Mouse (Mus musculus) ES-E14 (cell line): ENCODE measurements around the gene Dennd5a. TPM values are rescaled to one million over a fixed set of nuclear protein-coding genes. Genes with fewer than 3 reads are reported as not detected.

ENCODE experiments used
- DNase-seq: peaks from one replicate; pipeline ENCODE4 v3.0.0-alpha.2; 2013; ENCODE audit warnings: low read depth, low spot score
- H3K27ac ChIP-seq: 2 replicates; pipeline ENCODE4 v1.5.1; 2012; ENCODE audit warnings: low read depth, mild to moderate bottlenecking, low read length, moderate library complexity, mixed read lengths; ENCODE audit not compliant: poor library complexity, insufficient read depth, severe bottlenecking
- H3K36me3 ChIP-seq: 2 replicates; pipeline ENCODE4 v1.6.1; 2012; ENCODE audit warnings: mild to moderate bottlenecking, low read length, moderate library complexity, mixed read lengths; ENCODE audit not compliant: control insufficient read depth, poor library complexity, insufficient read depth, severe bottlenecking
- H3K4me1 ChIP-seq, 2 experiments: fragments of 150-350 bp in 1 of 2; sonication (generic) in 1 of 2; 2 replicates each; pipeline ENCODE4 v1.6.1; 2012; ENCODE audit warnings: low read length in 2 of 2, mild to moderate bottlenecking in 1 of 2, mixed read lengths in 1 of 2; ENCODE audit not compliant: control insufficient read depth in 2 of 2, insufficient read depth in 2 of 2, poor library complexity in 1 of 2
- H3K4me3 ChIP-seq, 2 experiments: fragments of 150-350 bp in 1 of 2; sonication (generic) in 1 of 2; 2 replicates each; pipeline ENCODE4 v1.5.1; 2012; ENCODE audit warnings: low read length in 2 of 2, low read depth in 1 of 2, mild to moderate bottlenecking in 1 of 2, mixed read lengths in 1 of 2; ENCODE audit not compliant: insufficient read depth in 1 of 2, poor library complexity in 1 of 2, severe bottlenecking in 1 of 2
- H3K9ac ChIP-seq: 2 replicates; pipeline ENCODE4 v1.6.1; 2012; ENCODE audit warnings: low read depth, mild to moderate bottlenecking, low read length, mixed read lengths; ENCODE audit not compliant: poor library complexity, insufficient read depth, severe bottlenecking
- H3K9me3 ChIP-seq: fragments of 150-350 bp; sonication (generic); 2 replicates; pipeline ENCODE4 v1.6.1; 2012; ENCODE audit warnings: low read depth, mild to moderate bottlenecking, low read length; ENCODE audit not compliant: control insufficient read depth, insufficient read depth
- CHD2 ChIP-seq: IDR thresholded peaks from 2 replicates; pipeline ENCODE4 v1.6.1; 2014; ENCODE audit warnings: mild to moderate bottlenecking, low read depth, low read length, inconsistent platforms
- HCFC1 ChIP-seq: IDR thresholded peaks from 2 replicates; pipeline ENCODE4 v1.6.1; 2012; ENCODE audit warnings: low read length, inconsistent platforms, borderline replicate concordance; ENCODE audit not compliant: insufficient read depth
- MAFK ChIP-seq: IDR thresholded peaks from 2 replicates; pipeline ENCODE4 v1.6.1; 2014; ENCODE audit warnings: mild to moderate bottlenecking, low read depth, low read length, inconsistent platforms; ENCODE audit not compliant: insufficient read depth
- ZC3H11A ChIP-seq: IDR thresholded peaks from 2 replicates; pipeline ENCODE4 v1.6.1; 2012; ENCODE audit warnings: low read depth, mild to moderate bottlenecking, inconsistent platforms, low read length, borderline replicate concordance
- ZNF384 ChIP-seq: IDR thresholded peaks from 2 replicates; pipeline ENCODE4 v1.6.1; 2012; ENCODE audit warnings: low read depth, low read length, inconsistent platforms
- in situ Hi-C, 2 experiments: fragments of 600-800 bp; cut with MboI; formaldehyde crosslinking; loops; one replicate each; pipeline ENCODE4 v1.15.1; 2025; ENCODE audit warnings: low sequenced_read_pairs in 2 of 2, inconsistent platforms in 1 of 2; ENCODE audit not compliant: unreplicated experiment in 2 of 2
- total RNA-seq: library from RNA; depleted of rRNA; stranded (reverse); fragments of 300-350 nt; gene quantifications from 2 replicates; pipeline ENCODE4 v1.2.3, GENCODE M21; 2012

Dennd5a gene
- total RNA-seq, 1 experiment: 28.8 TPM

GRCm38 (mm10) chr7:109962596-109962995 is 2.3 kb upstream of the Dennd5a start:
- Histone ChIP-seq H3K9ac (no peak overlapping the region), H3K36me3 (no peaks in the 10 kb centered on the region), H3K4me1 (no peaks in the 10 kb centered on the region), H3K9me3 (no peaks in the 10 kb centered on the region), H3K4me3 (no peak overlapping the region), H3K27ac (no peak overlapping the region)
- in situ Hi-C loops: no loop called here
- no peak for TF ChIP-seq ZNF384
- no peak for TF ChIP-seq HCFC1
- no peak for TF ChIP-seq MAFK
- TF ChIP-seq CHD2: no peak
- DNase-seq: no peak

GRCm38 (mm10) chr7:109961570-109961969 is 1.3 kb upstream of the Dennd5a start:
- TF ChIP-seq ZC3H11A (no peak), ZNF384 (no peak), CHD2 (no peak), HCFC1 (no peak), MAFK (no peak)
- no peaks in the 10 kb centered on the region for H3K36me3 ChIP-seq

DNA sequence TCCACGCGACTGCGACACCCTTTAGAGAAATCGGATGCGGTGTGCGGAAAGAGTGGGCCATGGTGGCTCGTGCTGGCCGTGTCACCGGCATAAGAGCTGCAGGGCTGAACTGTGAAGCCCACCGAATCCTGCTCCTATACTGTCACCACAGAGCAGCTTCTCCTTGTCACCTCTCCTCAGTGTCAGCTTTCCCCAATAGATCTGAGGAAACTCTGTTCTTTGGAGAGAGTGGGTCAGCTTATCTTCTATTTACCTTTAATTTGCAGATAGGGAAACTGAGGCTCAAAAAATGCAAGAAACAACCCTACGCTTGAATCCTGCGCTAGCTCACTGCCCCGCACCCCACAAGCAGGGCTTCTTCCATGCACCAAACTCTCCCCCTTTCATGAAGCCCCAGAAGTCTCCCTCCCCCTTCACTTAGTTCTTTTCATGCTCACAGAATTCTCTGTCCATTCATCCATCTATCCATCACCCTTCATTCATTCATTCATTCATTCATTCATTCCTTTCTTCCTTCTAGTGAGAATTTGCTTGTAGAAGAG is 414 bp upstream of the Dennd5a start:
- H3K4me3 ChIP-seq: peak overlapping the region; percentile 81 to 86
- H3K4me1 ChIP-seq: no peaks in the 10 kb centered on the region
- H3K9me3 ChIP-seq: no peaks in the 10 kb centered on the region
- TF ChIP-seq HCFC1: no peak
- no peak for TF ChIP-seq CHD2
- TF ChIP-seq MAFK: no peak
- TF ChIP-seq ZNF384: no peak
- no peak for TF ChIP-seq ZC3H11A
- H3K9ac ChIP-seq: peak overlapping the region; percentile 81
- no peak overlapping the region for H3K27ac ChIP-seq
- DNase-seq: no peak
- in situ Hi-C loops: no loop called here
- no peaks in the 10 kb centered on the region for H3K36me3 ChIP-seq

More at GRCm38 (mm10) chr7:109961570-109961969, 1.3 kb upstream of the Dennd5a start:
- Histone ChIP-seq H3K27ac (no peak overlapping the region), H3K4me3 (no peak overlapping the region), H3K9me3 (no peaks in the 10 kb centered on the region), H3K4me1 (no peaks in the 10 kb centered on the region), H3K9ac (no peak overlapping the region)
- in situ Hi-C loops: no loop called here
- no peak for DNase-seq

DNA sequence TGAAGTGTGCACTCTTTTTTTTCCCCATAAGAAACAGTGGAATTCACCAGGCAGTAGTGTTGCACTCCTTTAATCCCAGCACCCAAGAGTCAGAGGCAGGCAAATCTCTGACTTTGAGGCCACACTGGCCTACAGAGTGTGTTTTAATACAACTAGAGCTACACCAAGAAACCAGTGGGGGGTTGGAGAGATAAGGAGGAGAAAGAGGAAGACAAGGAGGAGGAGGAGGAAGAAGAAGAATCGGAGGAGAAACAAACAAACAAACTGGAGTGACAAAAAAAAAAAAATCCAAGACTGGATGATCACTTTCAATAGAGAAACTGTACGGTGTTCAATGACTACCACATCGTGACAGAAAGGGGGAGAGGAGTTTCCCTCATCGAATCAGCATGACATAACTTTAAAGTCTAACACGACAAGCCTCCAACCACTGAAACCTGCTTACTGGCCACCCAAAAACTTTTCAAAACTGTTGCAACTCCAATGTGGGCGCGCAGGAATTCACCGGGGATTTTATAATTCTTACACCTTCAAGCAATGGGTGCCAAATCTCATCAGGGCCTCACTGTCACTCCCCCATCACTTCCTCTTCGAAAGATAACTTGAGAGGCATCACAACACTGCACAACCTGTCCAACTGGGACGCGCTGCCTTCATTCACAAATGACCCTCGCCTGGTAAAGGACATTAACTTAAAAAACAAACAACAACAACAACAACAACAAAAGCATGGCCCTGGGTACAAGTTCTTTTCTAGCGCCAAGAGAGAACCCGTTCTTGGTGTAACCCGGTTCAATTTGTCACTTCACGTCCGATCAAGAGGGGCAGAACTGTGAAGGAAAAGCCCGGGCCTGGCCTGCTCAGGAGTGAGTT is 1.2 kb downstream of the Dennd5a start:
- Histone ChIP-seq H3K9ac (peak overlapping the region; percentile 86), H3K27ac (no peak overlapping the region), H3K4me3 (peak overlapping the region; percentile 81 to 86), H3K9me3 (no peaks in the 10 kb centered on the region), H3K36me3 (no peaks in the 10 kb centered on the region), H3K4me1 (0 out of 4 replicates have a peak, but pooled peaks cover 0 to 2% of the 10 kb centered on the region in 2 experiments)
- in situ Hi-C loops: no loop called here
- TF ChIP-seq ZNF384: no peak
- no peak for TF ChIP-seq ZC3H11A
- TF ChIP-seq CHD2: no peak
- TF ChIP-seq HCFC1: no peak
- TF ChIP-seq MAFK: no peak
- no peak for DNase-seq
